Mouse (Mus musculus) heart, embryonic 12.5 days (tissue): ENCODE measurements around the gene Nyap1. TPM values are rescaled to one million over a fixed set of nuclear protein-coding genes. Genes with fewer than 3 reads are reported as not detected.

Experiments used
- ATAC-seq: fragments of 200-750 bp; cut with Nextera tagmentation; 2 replicates; pipeline ENCODE4 v1.8.0; 2017; ENCODE audit warnings: moderate TSS enrichment, moderate library complexity; ENCODE audit not compliant: insufficient number of reproducible peaks, low FRiP score
- H3K27ac ChIP-seq: fragments of 300-500 bp; sonication (generic); 2 replicates; pipeline ENCODE4 v1.5.1; 2016; ENCODE audit warnings: mild to moderate bottlenecking, moderate library complexity; ENCODE audit not compliant: poor library complexity, severe bottlenecking
- H3K27me3 ChIP-seq: fragments of 300-500 bp; sonication (generic); replicated peaks from 2 replicates; pipeline ENCODE4 v1.6.1; 2016; ENCODE audit warnings: mild to moderate bottlenecking, moderate library complexity
- H3K36me3 ChIP-seq: fragments of 300-500 bp; sonication (generic); 2 replicates; pipeline ENCODE4 v1.6.1; 2016; ENCODE audit warnings: mild to moderate bottlenecking, moderate library complexity
- H3K4me1 ChIP-seq: fragments of 300-500 bp; sonication (generic); replicated peaks from 2 replicates; pipeline ENCODE4 v1.6.1; 2016; ENCODE audit warnings: mild to moderate bottlenecking
- H3K4me2 ChIP-seq: fragments of 300-500 bp; sonication (generic); 2 replicates; pipeline ENCODE4 v1.6.1; 2016; ENCODE audit warnings: mild to moderate bottlenecking, moderate library complexity
- H3K4me3 ChIP-seq: fragments of 300-500 bp; sonication (generic); 2 replicates; pipeline ENCODE4 v1.5.1; 2016; ENCODE audit warnings: mild to moderate bottlenecking
- H3K9ac ChIP-seq: fragments of 300-500 bp; sonication (generic); 2 replicates; pipeline ENCODE4 v1.6.1; 2016; ENCODE audit warnings: mild to moderate bottlenecking, moderate library complexity
- H3K9me3 ChIP-seq: fragments of 300-500 bp; sonication (generic); replicated peaks from 2 replicates; pipeline ENCODE4 v1.6.1; 2016; ENCODE audit warnings: mild to moderate bottlenecking, moderate library complexity
- WGBS: fragments of 180-500 bp; shearing (Covaris S2); methylation state at CpG from one replicate; pipeline ENCODE4 v1.1.7; 2016; 5-methylcytosine and 5-hydroxymethylcytosine counted together
- polyA plus RNA-seq: library from polyadenylated mRNA; unstranded; fragments of >200 nt; fragmentation: Nextera tagmentation; extraction: Ambion mirVana; gene quantifications from 2 replicates; pipeline ENCODE4 v1.2.1, GENCODE M21; 2016

The Nyap1 gene
- polyA plus RNA-seq, 1 experiment from 2014 or later = 1.7 TPM

- H3K9ac ChIP-seq = no peak overlapping the region
- no peak overlapping the region for H3K4me3 ChIP-seq
- H3K36me3 ChIP-seq = no peaks in the 10 kb centered on the region
- H3K27ac ChIP-seq = peak overlapping the region; percentile 51
- WGBS = 83% methylated on average over 3 of the region's 3 CpGs
- no peak overlapping the region for H3K4me2 ChIP-seq
- peaks cover 11% of the 10 kb centered on the region for H3K4me1 ChIP-seq
- H3K9me3 ChIP-seq = no peaks in the 10 kb centered on the region
- H3K27me3 ChIP-seq = no peaks in the 10 kb centered on the region
- ATAC-seq = no peak
These were observed 51.4 kb downstream of the Nyap1 start for GRCm38 (mm10) chr5:137689974-137690373.

GRCm38 (mm10) chr5:137686127-137686790, 55.1 kb downstream of the Nyap1 start:
- Histone ChIP-seq H3K9ac (no peak overlapping the region), H3K36me3 (0 out of 2 replicates have a peak, but pooled peaks cover under 1% of the 10 kb centered on the region), H3K27ac (peak overlapping the region; percentile 54), H3K9me3 (no peaks in the 10 kb centered on the region), H3K27me3 (no peaks in the 10 kb centered on the region), H3K4me1 (peaks cover 26% of the 10 kb centered on the region), H3K4me3 (no peak overlapping the region), H3K4me2 (0 out of 2 replicates have a peak overlapping the region, but pooled peaks have one; percentile 98)
- ATAC-seq = peak; percentile 78
- 64% methylated on average over 6 of the region's 6 CpGs for WGBS

DNA sequence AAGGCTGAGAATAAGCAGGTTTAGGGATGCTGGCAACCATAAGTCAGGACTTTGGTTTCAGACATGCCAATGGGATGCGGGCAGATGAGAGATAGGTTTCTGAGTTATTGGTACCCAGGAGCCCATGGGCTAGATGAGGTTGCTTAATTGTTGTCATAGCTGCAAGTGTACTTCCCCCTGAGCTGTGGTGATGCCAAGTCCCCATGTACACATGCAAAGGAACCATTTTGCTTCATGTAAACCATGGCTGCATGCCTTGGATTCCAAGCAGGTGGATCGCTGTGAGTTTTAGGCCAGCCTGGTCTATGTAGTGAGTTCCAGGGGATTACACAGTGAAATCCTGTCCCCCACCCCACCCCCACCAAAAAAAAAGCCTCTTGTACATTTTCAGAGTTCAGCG, 55.8 kb downstream of the Nyap1 start:
- 0 out of 2 replicates have a peak overlapping the region, but pooled peaks have one; percentile 5 for H3K27ac ChIP-seq
- 0 out of 2 replicates have a peak, but pooled peaks cover 3% of the 10 kb centered on the region for H3K36me3 ChIP-seq
- no peak overlapping the region for H3K9ac ChIP-seq
- no peaks in the 10 kb centered on the region for H3K27me3 ChIP-seq
- ATAC-seq = no peak
- peak overlapping the region; percentile 98; the same call in 1 of the 2 replicates for H3K4me2 ChIP-seq
- H3K4me1 ChIP-seq = peaks cover 31% of the 10 kb centered on the region
- no peaks in the 10 kb centered on the region for H3K9me3 ChIP-seq
- WGBS = 91% methylated on average over 3 of the region's 3 CpGs
- H3K4me3 ChIP-seq = no peak overlapping the region

DNA sequence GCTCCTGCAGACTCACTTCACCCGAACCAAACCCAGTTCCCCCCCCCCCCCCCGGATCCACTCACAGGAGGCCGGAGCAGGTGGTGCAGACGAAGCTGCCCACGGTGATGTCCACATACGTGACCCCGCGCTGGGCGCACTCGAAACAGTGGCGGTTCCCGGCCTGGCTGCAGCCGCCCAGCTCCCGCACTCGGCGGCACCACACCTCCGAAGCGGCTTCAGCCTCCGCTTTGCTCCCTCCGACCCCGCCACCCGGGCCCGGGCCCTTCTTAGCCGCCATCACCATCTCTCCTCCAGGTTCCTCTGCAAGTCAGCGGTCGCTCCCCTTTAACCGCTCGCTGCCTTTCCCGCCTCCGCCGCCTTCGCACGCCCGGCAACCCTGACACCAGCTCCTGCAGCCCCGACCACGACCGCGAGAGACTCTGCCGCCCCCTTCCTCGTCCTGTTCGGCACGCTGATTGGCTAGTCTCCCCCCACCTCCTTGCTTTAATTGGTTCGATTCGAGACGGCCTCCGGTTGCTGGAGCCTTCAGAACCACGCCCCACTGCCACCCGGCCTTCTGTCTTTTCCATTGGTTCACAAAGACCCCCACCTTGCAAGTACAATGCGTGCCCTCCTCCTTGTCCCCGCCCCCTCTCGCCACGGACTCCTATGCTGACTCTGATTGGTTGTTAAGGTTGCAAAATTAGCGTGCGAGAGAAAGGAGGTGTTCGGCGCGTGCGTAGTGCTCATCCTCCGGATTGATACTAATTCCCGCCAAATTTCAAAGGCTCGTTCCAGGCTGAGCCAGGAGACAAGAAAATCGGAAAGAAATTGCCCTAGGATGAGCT, 56.9 kb downstream of the Nyap1 start, which contains the start of gene Agfg2:
Agfg2 (minus strand) TSS at position 433 of the 830 bp plus-strand sequence.
- Histone ChIP-seq H3K9ac (peak within 1 kb of the TSS; percentile 86), H3K36me3 (0 out of 2 replicates have a peak, but pooled peaks cover 3% of the 10 kb centered on the region), H3K4me1 (peaks cover 27% of the 10 kb centered on the region), H3K9me3 (no peaks in the 10 kb centered on the region), H3K4me3 (peak within 1 kb of the TSS; percentile 90), H3K4me2 (peak within 1 kb of the TSS; percentile 98), H3K27ac (peak within 1 kb of the TSS; percentile 71), H3K27me3 (no peaks in the 10 kb centered on the region)
- under 1% methylated on average over 62 of the region's 62 CpGs for WGBS
- ATAC-seq = peak; percentile 96

GRCm38 (mm10) chr5:137683388-137684293, 57.8 kb downstream of the Nyap1 start:
- H3K27ac ChIP-seq = peak overlapping the region; percentile 71
- no peaks in the 10 kb centered on the region for H3K9me3 ChIP-seq
- WGBS = 11% methylated on average over 28 of the region's 28 CpGs
- peak overlapping the region; percentile 86 for H3K9ac ChIP-seq
- peak; percentile 3; the same call in 1 of the 2 replicates for ATAC-seq
- peak overlapping the region; percentile 98 for H3K4me2 ChIP-seq
- H3K36me3 ChIP-seq = 0 out of 2 replicates have a peak, but pooled peaks cover 3% of the 10 kb centered on the region
- no peaks in the 10 kb centered on the region for H3K27me3 ChIP-seq
- peak overlapping the region; percentile 90 for H3K4me3 ChIP-seq
- peaks cover 27% of the 10 kb centered on the region for H3K4me1 ChIP-seq

DNA sequence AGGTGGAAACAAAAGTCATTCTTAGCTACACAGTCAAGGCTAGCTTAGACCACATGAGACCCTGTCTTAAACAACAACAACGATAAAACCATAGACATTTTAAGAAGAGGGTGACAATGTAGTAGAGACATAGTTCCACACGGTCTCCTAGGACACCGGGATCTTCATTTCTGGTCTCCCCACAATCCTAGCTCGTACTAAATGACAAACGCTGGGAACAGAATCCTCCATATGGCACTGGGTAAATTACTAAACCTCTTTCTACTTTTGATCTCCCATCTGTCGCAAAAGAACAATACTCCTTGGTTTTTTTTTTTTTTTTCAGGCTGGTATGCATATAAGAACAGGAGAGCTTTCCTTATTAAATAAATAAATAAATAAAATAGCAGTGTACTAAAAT, 58.9 kb downstream of the Nyap1 start:
- 93% methylated on average over 6 of the region's 6 CpGs for WGBS
- Histone ChIP-seq H3K4me3 (no peak overlapping the region), H3K9me3 (no peaks in the 10 kb centered on the region), H3K4me1 (peaks cover 27% of the 10 kb centered on the region), H3K27ac (no peak overlapping the region), H3K27me3 (no peaks in the 10 kb centered on the region), H3K9ac (no peak overlapping the region), H3K4me2 (peak overlapping the region; percentile 14; the same call in 1 of the 2 replicates), H3K36me3 (0 out of 2 replicates have a peak, but pooled peaks cover 3% of the 10 kb centered on the region)
- no peak for ATAC-seq

Other genes with a start within 250 kb of the Nyap1 start
- gene Pop7, start 239.1 kb downstream of the Nyap1 start, polyA plus RNA-seq = 44.0 and 44.1 TPM in 2 replicates
- gene Gigyf1, start 223.1 kb downstream of the Nyap1 start, polyA plus RNA-seq = 9.9 and 10.1 TPM in 2 replicates
- gene Epo, start 208.4 kb downstream of the Nyap1 start, polyA plus RNA-seq = not detected in 2 replicates
- gene Gnb2, start 208.1 kb downstream of the Nyap1 start, polyA plus RNA-seq = 277 and 287 TPM in 2 replicates
- gene Actl6b, start 188.1 kb downstream of the Nyap1 start, polyA plus RNA-seq = 0.40 TPM in 1 of 2 replicates, not detected in the other
- 0.51 and 1.9 TPM in 2 replicates for gene Tfr2, start 171.8 kb downstream of the Nyap1 start, polyA plus RNA-seq
- gene Mospd3, start 140.5 kb downstream of the Nyap1 start, polyA plus RNA-seq = 18.7 and 18.8 TPM in 2 replicates
- 109 and 118 TPM in 2 replicates for gene Pcolce, start 127.8 kb downstream of the Nyap1 start, polyA plus RNA-seq
- gene Fbxo24, start 112.6 kb downstream of the Nyap1 start, polyA plus RNA-seq = 0.15 TPM in 1 of 2 replicates, not detected in the other
- 24.3 and 27.3 TPM in 2 replicates for gene Lrch4, start 112.5 kb downstream of the Nyap1 start, polyA plus RNA-seq
- 6.9 and 7.1 TPM in 2 replicates for gene Gm20605, start 112.4 kb downstream of the Nyap1 start, polyA plus RNA-seq
- gene Sap25, start 100.3 kb downstream of the Nyap1 start, polyA plus RNA-seq = 5.2 and 5.3 TPM in 2 replicates
- gene Irs3, start 95.9 kb downstream of the Nyap1 start, polyA plus RNA-seq = 0.20 and 0.21 TPM in 2 replicates
- 25.6 and 29.3 TPM in 2 replicates for gene Agfg2, start 56.9 kb downstream of the Nyap1 start, polyA plus RNA-seq
- gene Tsc22d4, start 4.1 kb upstream of the Nyap1 start, polyA plus RNA-seq = 144 and 154 TPM in 2 replicates
- gene Ppp1r35, start 37.2 kb upstream of the Nyap1 start, polyA plus RNA-seq = 28.0 and 31.8 TPM in 2 replicates
- 8.8 and 11.0 TPM in 2 replicates for gene Mepce, start 46.0 kb upstream of the Nyap1 start, polyA plus RNA-seq
- gene Zcwpw1, start 46.2 kb upstream of the Nyap1 start, polyA plus RNA-seq = 10.9 and 11.4 TPM in 2 replicates
- 2.3 and 2.5 TPM in 2 replicates for gene Pilra, start 94.7 kb upstream of the Nyap1 start, polyA plus RNA-seq
- gene Pilrb1, start 116.5 kb upstream of the Nyap1 start, polyA plus RNA-seq = 0.26 and 0.57 TPM in 2 replicates
- 1.9 and 2.7 TPM in 2 replicates for gene Pilrb2, start 130.2 kb upstream of the Nyap1 start, polyA plus RNA-seq
- gene Cyp3a13, start 180.0 kb upstream of the Nyap1 start, polyA plus RNA-seq = 0.08 and 0.09 TPM in 2 replicates
- gene Gjc3, start 221.5 kb upstream of the Nyap1 start, polyA plus RNA-seq = 0.05 TPM in 1 of 2 replicates, not detected in the other
- gene Azgp1, start 239.9 kb upstream of the Nyap1 start, polyA plus RNA-seq = not detected in 2 replicates